Mouse (Mus musculus) megakaryocyte, embryonic 14.5 days (primary cell): ENCODE results near the gene Micall2. TPM values are rescaled to one million over a fixed set of nuclear protein-coding genes. Genes with fewer than 3 reads are reported as not detected.
"Not testable (repeated sequence)": the region's sequence is repeated elsewhere in the genome, so short reads cannot be mapped to it uniquely, and the experiment has no call there.

Experiments used
- H3K27me3 ChIP-seq: replicated peaks from 2 replicates; pipeline ENCODE3; 2012; ENCODE audit warnings: inconsistent platforms
- H3K36me3 ChIP-seq: replicated peaks from 2 replicates; pipeline ENCODE3; 2012; ENCODE audit warnings: low read length, inconsistent platforms, mixed read lengths
- H3K4me1 ChIP-seq: 2 replicates; pipeline ENCODE4 v1.6.1; 2012; ENCODE audit warnings: inconsistent platforms
- H3K4me3 ChIP-seq: replicated peaks from 2 replicates; pipeline ENCODE3; 2012; ENCODE audit warnings: moderate library complexity, mild to moderate bottlenecking, inconsistent platforms
- H3K9me3 ChIP-seq: 2 replicates; pipeline ENCODE4 v1.6.1; 2012; ENCODE audit warnings: inconsistent platforms
- FLI1 ChIP-seq: IDR thresholded peaks from 2 replicates; pipeline ENCODE4 v1.6.1; 2012; ENCODE audit warnings: low read length, inconsistent platforms, mixed read lengths
- GATA1 ChIP-seq: IDR thresholded peaks from 3 replicates; pipeline ENCODE4 v1.6.1; 2012; ENCODE audit warnings: mixed read lengths, low read length, inconsistent platforms, borderline replicate concordance
- polyA plus RNA-seq: library from polyadenylated mRNA; stranded (reverse); fragments of >175 nt; gene quantifications from 2 replicates; pipeline ENCODE4 v1.2.3, GENCODE M21; 2012; ENCODE audit warnings: low replicate concordance; ENCODE audit not compliant: insufficient read depth

Gene Micall2
- polyA plus RNA-seq, 1 experiment = 54.5 TPM

- Histone ChIP-seq H3K36me3 (peaks cover 75% of the 10 kb centered on the region), H3K9me3 (0 out of 2 replicates have a peak, but pooled peaks cover 5% of the 10 kb centered on the region)
- TF ChIP-seq FLI1 = no peak
- TF ChIP-seq GATA1 = no peak
Observed at GRCm38 (mm10) chr5:139706496-139706895, 29.6 kb downstream of the Micall2 start.

GRCm38 (mm10) chr5:139702905-139703304 lies 33.2 kb downstream of the Micall2 start:
- Histone ChIP-seq H3K4me3 (peak overlapping the region; percentile 78), H3K27me3 (no peaks in the 10 kb centered on the region), H3K4me1 (peaks cover 64% of the 10 kb centered on the region), H3K9me3 (no peaks in the 10 kb centered on the region), H3K36me3 (peaks cover 39% of the 10 kb centered on the region)
- TF ChIP-seq FLI1 (no peak), GATA1 (no peak)

More at GRCm38 (mm10) chr5:139706496-139706895, 29.6 kb downstream of the Micall2 start:
- H3K4me3 ChIP-seq = no peak overlapping the region
- no peaks in the 10 kb centered on the region for H3K27me3 ChIP-seq
- H3K4me1 ChIP-seq = peaks cover 64% of the 10 kb centered on the region

GRCm38 (mm10) chr5:139702236-139702635 lies 33.9 kb downstream of the Micall2 start:
- H3K4me1 ChIP-seq = peaks cover 67% of the 10 kb centered on the region
- H3K4me3 ChIP-seq = peak overlapping the region; percentile 78
- 0 out of 2 replicates have a peak, but pooled peaks cover 3% of the 10 kb centered on the region for H3K9me3 ChIP-seq
- no peak for TF ChIP-seq FLI1
- TF ChIP-seq GATA1 = no peak
- H3K27me3 ChIP-seq = no peaks in the 10 kb centered on the region
- H3K36me3 ChIP-seq = peaks cover 34% of the 10 kb centered on the region

DNA sequence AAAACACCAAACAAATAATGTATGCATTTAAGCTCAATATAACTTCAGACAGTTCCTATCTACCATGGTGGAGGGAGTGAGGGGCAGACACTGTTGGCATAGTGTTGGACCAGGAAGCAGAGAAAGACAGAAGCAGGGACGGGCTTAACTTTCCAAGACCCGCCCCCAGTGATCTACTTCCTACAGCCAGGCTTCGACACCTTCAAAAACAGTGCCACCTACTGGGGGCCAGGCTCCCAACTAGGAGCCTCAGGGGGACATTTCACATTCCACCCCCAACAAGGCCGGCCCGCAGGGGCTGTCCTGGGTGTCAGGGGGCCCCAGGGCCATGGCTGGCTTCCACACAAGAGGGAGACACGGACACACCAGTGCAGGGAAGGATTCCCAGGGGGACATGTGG lies 39.2 kb downstream of the Micall2 start:
- no peak for TF ChIP-seq GATA1
- TF ChIP-seq FLI1 = no peak
- peaks cover 9% of the 10 kb centered on the region for H3K36me3 ChIP-seq
- H3K4me3 ChIP-seq = no peak overlapping the region
- peaks cover 31% of the 10 kb centered on the region for H3K9me3 ChIP-seq
- peaks cover 7% of the 10 kb centered on the region for H3K27me3 ChIP-seq
- H3K4me1 ChIP-seq = peaks cover 47% of the 10 kb centered on the region

GRCm38 (mm10) chr5:139695876-139696275 lies 40.3 kb downstream of the Micall2 start:
- not testable (repeated sequence) for H3K4me3 ChIP-seq, H3K36me3 ChIP-seq, H3K27me3 ChIP-seq
- Histone ChIP-seq H3K9me3 (peaks cover 31% of the 10 kb centered on the region), H3K4me1 (peaks cover 37% of the 10 kb centered on the region)

DNA sequence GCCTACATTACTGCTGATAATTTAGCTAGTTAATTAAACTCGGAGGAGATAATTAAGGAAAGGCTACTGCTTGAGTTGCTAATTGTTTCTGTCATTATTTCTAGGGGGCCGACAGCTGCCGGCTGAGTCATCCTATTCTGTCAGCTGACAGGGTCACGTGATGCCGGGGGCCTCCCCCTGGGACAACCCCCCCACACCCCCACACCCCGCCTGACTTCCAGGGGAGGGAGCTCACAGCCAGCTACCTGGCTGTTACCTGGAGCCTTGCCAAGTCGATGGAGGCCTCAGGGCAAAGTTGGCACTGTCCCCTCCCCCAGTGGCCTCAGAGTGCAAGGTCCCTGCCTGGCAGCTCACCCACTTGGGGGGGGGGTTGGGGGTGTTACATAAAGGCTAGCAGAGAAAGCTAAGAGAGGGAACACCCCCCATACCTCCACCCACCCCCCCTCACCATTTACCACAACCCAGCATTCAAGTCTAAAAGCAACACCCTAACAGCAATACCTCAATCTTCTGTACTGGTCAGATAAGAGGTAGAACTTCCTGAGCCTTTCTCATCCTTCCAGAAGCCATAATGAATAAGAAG lies 41.1 kb downstream of the Micall2 start:
- H3K4me1 ChIP-seq = peaks cover 41% of the 10 kb centered on the region
- H3K9me3 ChIP-seq = peaks cover 31% of the 10 kb centered on the region
- peaks cover 9% of the 10 kb centered on the region for H3K36me3 ChIP-seq
- H3K4me3 ChIP-seq = peak overlapping the region; percentile 53
- H3K27me3 ChIP-seq = peaks cover 10% of the 10 kb centered on the region
- TF ChIP-seq FLI1 (no peak), GATA1 (no peak)

GRCm38 (mm10) chr5:139694292-139694988 lies 41.7 kb downstream of the Micall2 start:
- peaks cover 31% of the 10 kb centered on the region for H3K9me3 ChIP-seq
- peaks cover 9% of the 10 kb centered on the region for H3K36me3 ChIP-seq
- H3K27me3 ChIP-seq = peaks cover 11% of the 10 kb centered on the region
- H3K4me3 ChIP-seq = no peak overlapping the region
- H3K4me1 ChIP-seq = peaks cover 43% of the 10 kb centered on the region
- TF ChIP-seq FLI1 (no peak), GATA1 (no peak)

DNA sequence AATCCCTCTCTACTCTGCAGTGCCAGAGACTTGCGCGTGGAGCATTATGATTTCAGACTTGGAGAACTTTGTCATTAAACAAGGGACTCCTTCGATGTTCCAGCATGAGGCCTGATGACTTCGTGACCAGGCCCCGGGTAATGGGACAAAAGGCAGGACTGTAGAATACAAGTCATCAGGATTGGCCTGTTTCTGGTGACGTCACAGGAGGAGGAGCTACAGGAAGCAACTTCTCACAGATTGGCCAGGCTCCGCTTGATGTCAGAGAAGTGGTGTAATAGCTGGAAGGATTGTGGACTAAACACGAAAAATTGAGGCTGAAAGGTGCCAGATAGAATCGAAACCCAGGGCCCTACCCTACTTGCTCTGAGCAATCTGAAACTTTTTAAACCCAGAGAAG lies 45.3 kb downstream of the Micall2 start:
- peaks cover 7% of the 10 kb centered on the region for H3K36me3 ChIP-seq
- peaks cover 18% of the 10 kb centered on the region for H3K9me3 ChIP-seq
- H3K4me3 ChIP-seq = no peak overlapping the region
- peaks cover 52% of the 10 kb centered on the region for H3K4me1 ChIP-seq
- peaks cover 42% of the 10 kb centered on the region for H3K27me3 ChIP-seq
- TF ChIP-seq FLI1 = no peak

- peaks cover 2% of the 10 kb centered on the region for H3K36me3 ChIP-seq
- TF ChIP-seq FLI1 (no peak), GATA1 (no peak)
- peaks cover 3% of the 10 kb centered on the region for H3K9me3 ChIP-seq
- H3K4me3 ChIP-seq = no peak overlapping the region
- peaks cover 64% of the 10 kb centered on the region for H3K27me3 ChIP-seq
- H3K4me1 ChIP-seq = peaks cover 33% of the 10 kb centered on the region
Observed at GRCm38 (mm10) chr5:139688356-139688755, 47.8 kb downstream of the Micall2 start.

DNA sequence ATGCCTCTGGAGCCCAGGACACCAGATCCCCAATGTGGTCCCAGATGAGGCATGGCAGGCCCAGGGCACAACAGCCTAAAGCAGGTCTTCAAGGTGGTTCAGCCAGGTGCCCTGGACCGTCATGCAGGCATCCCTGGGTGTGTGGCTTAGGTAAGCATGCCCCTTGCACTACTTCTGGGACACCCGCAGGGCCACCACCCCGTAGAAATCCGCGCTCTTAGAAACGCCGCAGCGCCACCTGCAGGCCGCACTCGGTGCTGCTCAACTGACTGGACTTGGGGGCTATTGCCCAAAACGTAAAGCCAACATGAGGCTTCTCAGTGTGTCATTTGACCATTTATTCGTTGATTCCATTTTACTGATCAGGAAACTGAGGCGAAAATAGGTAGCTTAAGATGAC lies 48.5 kb downstream of the Micall2 start:
- Histone ChIP-seq H3K4me3 (peak overlapping the region; percentile 51), H3K27me3 (peaks cover 70% of the 10 kb centered on the region), H3K4me1 (peaks cover 37% of the 10 kb centered on the region), H3K9me3 (no peaks in the 10 kb centered on the region), H3K36me3 (no peaks in the 10 kb centered on the region)
- TF ChIP-seq GATA1 (no peak), FLI1 (no peak)
